In genomic region chr10:21161359-21162094, GRCm38 (mm10) we compare ENCODE assay signal across 8 mouse cellular contexts. TPM values are rescaled to one million over a fixed set of nuclear protein-coding genes. Genes with fewer than 3 reads are reported as not detected.
DNase-seq lines count a peak whose midpoint lies in the region; ATAC-seq and TF ChIP-seq lines count a peak whose summit lies in the region.

No protein-coding gene starts in this region.

- peak overlapping the region; percentile 77 for H3K9ac ChIP-seq in CH12.LX (ENCODE audit: insufficient read depth, low read depth)
- H3K9ac ChIP-seq in embryonic facial prominence, embryonic 14.5 days (ENCODE audit: low read depth, low read length): peak overlapping the region; percentile 82
- H3K9ac ChIP-seq in kidney, postnatal 0 days (ENCODE audit: low read depth, low read length): peak overlapping the region; percentile 63
- H3K9ac ChIP-seq in midbrain, embryonic 15.5 days: peak overlapping the region; percentile 82

- peak; percentile 34; the same call in 1 of the 2 replicates for ATAC-seq in embryonic facial prominence, embryonic 14.5 days (ENCODE audit: low read depth)
- ATAC-seq in kidney, postnatal 0 days (replicated peaks; ENCODE audit: low FRiP score, low read depth): no peak
- peak; percentile 49 for ATAC-seq in midbrain, embryonic 15.5 days (replicated peaks)

- peaks cover 12% of the 10 kb centered on the region for H3K79me2 ChIP-seq in CH12.LX (replicated peaks; ENCODE audit: control insufficient read depth, extremely low read depth, insufficient read depth, poor library complexity, severe bottlenecking)

- in situ Hi-C loops in CH12.LX (cut with MboI; ENCODE audit: low pct_ligation_motif_present, low pct_unique_long_range_greater_than_20kb, low sequenced_read_pairs): no loop called here

- no peaks in the 10 kb centered on the region for H3K36me3 ChIP-seq in CH12.LX (replicated peaks in 1 of 2; ENCODE audit: control insufficient read depth in 1 of 2, insufficient read depth in 1 of 2, low read length in 1 of 2)
- H3K36me3 ChIP-seq in embryonic facial prominence, embryonic 14.5 days (ENCODE audit: control insufficient read depth, insufficient read depth, low read length): no peaks in the 10 kb centered on the region
- no peaks in the 10 kb centered on the region for H3K36me3 ChIP-seq in kidney, postnatal 0 days (ENCODE audit: insufficient read depth, low read length)
- H3K36me3 ChIP-seq in midbrain, embryonic 15.5 days (replicated peaks): no peaks in the 10 kb centered on the region

- peak overlapping the region; percentile 12; the same call in 1 of the 2 replicates for H3K27ac ChIP-seq in CH12.LX (ENCODE audit: insufficient read depth, low read depth)
- H3K27ac ChIP-seq in embryonic facial prominence, embryonic 14.5 days (replicated peaks; ENCODE audit: low read depth, low read length): no peak overlapping the region
- no peak overlapping the region for H3K27ac ChIP-seq in kidney, postnatal 0 days
- peak overlapping the region; percentile 61 for H3K27ac ChIP-seq in midbrain, embryonic 15.5 days

- H3K9me3 ChIP-seq in CH12.LX (replicated peaks; ENCODE audit: low read length): no peaks in the 10 kb centered on the region
- H3K9me3 ChIP-seq in embryonic facial prominence, embryonic 14.5 days (ENCODE audit: control insufficient read depth, low read length): no peaks in the 10 kb centered on the region
- H3K9me3 ChIP-seq in kidney, postnatal 0 days (replicated peaks; ENCODE audit: low read length): no peaks in the 10 kb centered on the region
- no peaks in the 10 kb centered on the region for H3K9me3 ChIP-seq in midbrain, embryonic 15.5 days

- TF ChIP-seq CTCF in CH12.LX (conservative IDR thresholded peaks at IDR 0.05 in 1 of 2, IDR thresholded peaks at IDR 0.05 in 1 of 2; ENCODE audit: low read depth in 2 of 2, low read length in 2 of 2): no peak
- TF ChIP-seq CTCF in kidney, postnatal 0 days (IDR thresholded peaks at IDR 0.05; ENCODE audit: low read depth): no peak

- no peak for TF ChIP-seq POLR2A in CH12.LX (IDR thresholded peaks at IDR 0.05; ENCODE audit: low read depth, low read length)

- dilution Hi-C loops in CH12.LX (cut with MboI; ENCODE audit: extremely low pct_ligation_motif_present, extremely low pct_unique_long_range_greater_than_20kb, low sequenced_read_pairs): no loop called here

- no peaks in the 10 kb centered on the region for H3K27me3 ChIP-seq in CH12.LX (replicated peaks)
- H3K27me3 ChIP-seq in embryonic facial prominence, embryonic 14.5 days (replicated peaks; ENCODE audit: control insufficient read depth, insufficient read depth, low read length): peaks cover 21% of the 10 kb centered on the region
- H3K27me3 ChIP-seq in kidney, postnatal 0 days (ENCODE audit: insufficient read depth, low read length): peaks cover 3% of the 10 kb centered on the region; the same call in 1 of the 2 replicates
- H3K27me3 ChIP-seq in midbrain, embryonic 15.5 days (replicated peaks): peaks cover 21% of the 10 kb centered on the region

- peak; percentile 8 for DNase-seq in gastrocnemius, postnatal 25 days
- no peak for DNase-seq in gastrocnemius, adult 8-10 months (ENCODE audit: low spot score in 2 of 2)
- DNase-seq in CH12.LX (ENCODE audit: extremely low read depth): no peak
- DNase-seq in embryonic facial prominence, embryonic 14.5 days (ENCODE audit: low spot score): peak; percentile 64
- peak; percentile 25 for DNase-seq in kidney, postnatal 0 days (ENCODE audit: low spot score)
- DNase-seq in thymus, postnatal 25 days: peak; percentile 83
- DNase-seq in urinary bladder, postnatal 10 days (ENCODE audit: low spot score): no peak

- TF ChIP-seq RAD21 in CH12.LX (IDR thresholded peaks at IDR 0.05; ENCODE audit: low read depth, low read length): no peak

- WGBS in embryonic facial prominence, embryonic 14.5 days: 2% methylated on average over 20 of the region's 20 CpGs
- 3% methylated on average over 20 of the region's 20 CpGs for WGBS in kidney, postnatal 0 days
- WGBS in midbrain, embryonic 15.5 days: 3% methylated on average over 20 of the region's 20 CpGs

- TF ChIP-seq EP300 in CH12.LX (IDR thresholded peaks at IDR 0.05; ENCODE audit: low read length): no peak

- peaks cover under 1 to 29% of the 10 kb centered on the region in 2 experiments; a peak in 3 of 4 replicates for H3K4me1 ChIP-seq in CH12.LX (ENCODE audit: control insufficient read depth in 1 of 2, insufficient read depth in 2 of 2)
- no peaks in the 10 kb centered on the region for H3K4me1 ChIP-seq in embryonic facial prominence, embryonic 14.5 days (ENCODE audit: control insufficient read depth, insufficient read depth, low read length)
- peaks cover 10% of the 10 kb centered on the region; the same call in 1 of the 2 replicates for H3K4me1 ChIP-seq in kidney, postnatal 0 days (replicated peaks; ENCODE audit: insufficient read depth, low read length)
- peaks cover 20% of the 10 kb centered on the region for H3K4me1 ChIP-seq in midbrain, embryonic 15.5 days

- peak overlapping the region; percentile 56 to 83 (median 80) for H3K4me3 ChIP-seq in CH12.LX (replicated peaks in 1 of 3; ENCODE audit: low read depth in 2 of 3, low read length in 2 of 3, poor library complexity in 1 of 3)
- H3K4me3 ChIP-seq in embryonic facial prominence, embryonic 14.5 days (ENCODE audit: low read depth, low read length): peak overlapping the region; percentile 73
- H3K4me3 ChIP-seq in kidney, postnatal 0 days (replicated peaks; ENCODE audit: low read depth, low read length): peak overlapping the region; percentile 66
- peak overlapping the region; percentile 86 for H3K4me3 ChIP-seq in midbrain, embryonic 15.5 days

- H3K4me2 ChIP-seq in CH12.LX (ENCODE audit: insufficient read depth, low read depth, poor library complexity, severe bottlenecking): peak overlapping the region; percentile 80
- H3K4me2 ChIP-seq in embryonic facial prominence, embryonic 14.5 days (ENCODE audit: low read depth, low read length): peak overlapping the region; percentile 97
- H3K4me2 ChIP-seq in kidney, postnatal 0 days (ENCODE audit: low read length): peak overlapping the region; percentile 100
- peak overlapping the region; percentile 95 for H3K4me2 ChIP-seq in midbrain, embryonic 15.5 days

TF ChIP-seq in CH12.LX, 34 proteins besides CTCF, POLR2A, EP300 and RAD21:
- no peak for TF ChIP-seq TCF12 (IDR thresholded peaks at IDR 0.05; ENCODE audit: low read depth, low read length)
- no peak for TF ChIP-seq SMC3 (IDR thresholded peaks at IDR 0.05; ENCODE audit: low read depth, low read length)
- no peak for TF ChIP-seq RCOR1 (conservative IDR thresholded peaks at IDR 0.05; ENCODE audit: low read depth, low read length)
- TF ChIP-seq ZKSCAN1 (IDR thresholded peaks at IDR 0.05; ENCODE audit: borderline replicate concordance, low read depth, low read length): no peak
- TF ChIP-seq UBTF (IDR thresholded peaks at IDR 0.05; ENCODE audit: low read depth, low read length): no peak
- TF ChIP-seq JUND (conservative IDR thresholded peaks at IDR 0.05; ENCODE audit: low read depth, low read length): no peak
- TF ChIP-seq HCFC1 (IDR thresholded peaks at IDR 0.05; ENCODE audit: low read depth, low read length): no peak
- TF ChIP-seq BHLHE40 (IDR thresholded peaks at IDR 0.05; ENCODE audit: low read depth, low read length): no peak
- TF ChIP-seq NRF1 (IDR thresholded peaks at IDR 0.05; ENCODE audit: low read depth, low read length): no peak
- no peak for TF ChIP-seq E2F4 (IDR thresholded peaks at IDR 0.05; ENCODE audit: insufficient replicate concordance, low read depth, low read length)
- TF ChIP-seq IRF4 (IDR thresholded peaks at IDR 0.05; ENCODE audit: low read depth, low read length): no peak
- no peak for TF ChIP-seq ETS1 (conservative IDR thresholded peaks at IDR 0.05; ENCODE audit: low read depth, low read length)
- TF ChIP-seq TBP (conservative IDR thresholded peaks at IDR 0.05; ENCODE audit: low read depth, low read length): no peak
- TF ChIP-seq MYC (IDR thresholded peaks at IDR 0.05; ENCODE audit: low read depth, low read length): no peak
- TF ChIP-seq CHD2 (IDR thresholded peaks at IDR 0.05; ENCODE audit: low read length): peak; percentile 92
- TF ChIP-seq ZNF384 (IDR thresholded peaks at IDR 0.05; ENCODE audit: low read depth, low read length): peak; percentile 41; the same call in 1 of the 2 replicates

RNA-seq across cellular contexts. Expression of gene Myb, which starts 0.7 kb away (rescaled TPM):
- total RNA-seq in gastrocnemius, postnatal 25 days (2021): under 1 TPM; 0.10 to 0.48 TPM
- total RNA-seq in gastrocnemius, adult 8-10 months (2022): under 1 TPM in 1 of 4 experiments, not detected in 3; 0.19 TPM
- 11.1 and 16.5 TPM in 2 replicates for total RNA-seq in CH12.LX (2012; rRNA removed)
- total RNA-seq in CH12.LX (2014; rRNA removed): 19.1 and 21.1 TPM in 2 replicates
- polyA plus RNA-seq in CH12.LX (2012; ENCODE audit: insufficient read length, low read depth): 18.5 and 24.0 TPM in 2 replicates
- polyA plus RNA-seq in embryonic facial prominence, embryonic 14.5 days (2014; fragmentation: Nextera tagmentation; extraction: Ambion mirVana): 5.5 and 7.7 TPM in 2 replicates
- 2.2 and 2.7 TPM in 2 replicates for polyA plus RNA-seq in kidney, postnatal 0 days (2015; fragmentation: Nextera tagmentation; extraction: Ambion mirVana)
- 3.0 and 3.1 TPM in 2 replicates for polyA plus RNA-seq in midbrain, embryonic 15.5 days (2015; fragmentation: Nextera tagmentation; extraction: Ambion mirVana)

Comparison
In these comparisons a context has a peak if more than half of its experiments do, and no peak if none do; other contexts are left out.
1. DNase-seq: peak in gastrocnemius, postnatal 25 days (single experiment), embryonic facial prominence, embryonic 14.5 days (single experiment), kidney, postnatal 0 days (single experiment) and thymus, postnatal 25 days (single experiment); none in gastrocnemius, adult 8-10 months (0 of 2), CH12.LX (single experiment) and urinary bladder, postnatal 10 days (single experiment).
2. H3K27ac ChIP-seq: peak in CH12.LX (single experiment) and midbrain, embryonic 15.5 days (single experiment); none in embryonic facial prominence, embryonic 14.5 days (single experiment) and kidney, postnatal 0 days (single experiment).
3. Peak in every context shown above with its lines, with median percentiles within 50 percentile points of each other: H3K4me2 ChIP-seq, H3K4me3 ChIP-seq and H3K9ac ChIP-seq.